Mouse (Mus musculus): ENCODE results near the gene Sstr5.
A peak's percentile ranks its signal among the peaks of the same experiment; 100 is the strongest.

GRCm38 (mm10) chr17:25516315-25516714 lies 19.2 kb upstream of the Sstr5 start:
- TF ChIP-seq POLR2A (IDR thresholded peaks at IDR 0.05; ENCODE audit: insufficient read length, low read depth) = no peak
- no peak for TF ChIP-seq MAX (IDR thresholded peaks at IDR 0.05; ENCODE audit: low read depth)
- TF ChIP-seq E2F4 (IDR thresholded peaks at IDR 0.05; ENCODE audit: insufficient read depth) = no peak
- no peak for TF ChIP-seq CEBPB (IDR thresholded peaks at IDR 0.05; ENCODE audit: insufficient read depth, poor library complexity, severe bottlenecking)
- no peak for TF ChIP-seq TCF12 (IDR thresholded peaks at IDR 0.05; ENCODE audit: insufficient read depth, poor library complexity, severe bottlenecking)
- no peak for TF ChIP-seq USF1 (IDR thresholded peaks at IDR 0.05; ENCODE audit: low read depth)
- no peak for TF ChIP-seq POLR2AphosphoS2 (IDR thresholded peaks at IDR 0.05; ENCODE audit: insufficient read length, low read depth)
- no peak for TF ChIP-seq SRF (IDR thresholded peaks at IDR 0.05; ENCODE audit: control insufficient read depth, insufficient read length, low read depth)
- TF ChIP-seq MYOG (IDR thresholded peaks at IDR 0.05; ENCODE audit: control insufficient read depth in 1 of 3, insufficient read depth in 1 of 3, insufficient read length in 2 of 3, low read depth in 2 of 3) = peak in 1 of 3 experiments; percentile 31
- peak in 1 of 3 experiments; percentile 8 for TF ChIP-seq MYOD1 (IDR thresholded peaks at IDR 0.05; ENCODE audit: control insufficient read depth in 1 of 3, insufficient read length in 2 of 3, low read depth in 2 of 3)
- no peak for TF ChIP-seq TCF3 (IDR thresholded peaks at IDR 0.05; ENCODE audit: insufficient read length, low read depth)
- TF ChIP-seq REST (IDR thresholded peaks at IDR 0.05; ENCODE audit: insufficient read depth, insufficient read length) = no peak
